Mouse (Mus musculus) lung, postnatal 0 days (tissue): ENCODE measurements at regions not wholly inside any gene's neighbourhood (a gene's known extent, or its start where the extent isn't known, plus 50 kb on each side); places are given as distances from the start of the nearest gene placed in this dataset.
A peak's percentile ranks its signal among the peaks of the same experiment; 100 is the strongest.

Experiments
- ATAC-seq: fragments of 200-750 bp; cut with Nextera tagmentation; 2 replicates; pipeline ENCODE4 v1.8.0; 2017; ENCODE audit warnings: moderate library complexity
- DNase-seq: peaks from one replicate; pipeline ENCODE4 v3.0.0-alpha.2; 2016; ENCODE audit warnings: low spot score
- H3K27ac ChIP-seq: fragments of 300-500 bp; sonication (generic); 2 replicates; pipeline ENCODE4 v1.5.1; 2014; ENCODE audit warnings: antibody characterized with exemption, mild to moderate bottlenecking, low read length, mixed read lengths
- H3K27me3 ChIP-seq: fragments of 300-500 bp; sonication (generic); replicated peaks from 2 replicates; pipeline ENCODE4 v1.6.1; 2014; ENCODE audit warnings: low read length, mixed read lengths; ENCODE audit not compliant: insufficient read depth
- H3K36me3 ChIP-seq: fragments of 300-500 bp; sonication (generic); 2 replicates; pipeline ENCODE4 v1.6.1; 2014; ENCODE audit warnings: low read length, mixed read lengths; ENCODE audit not compliant: insufficient read depth
- H3K4me1 ChIP-seq: fragments of 300-500 bp; sonication (generic); 2 replicates; pipeline ENCODE4 v1.6.1; 2014; ENCODE audit warnings: antibody characterized with exemption, low read depth, low read length, mixed read lengths; ENCODE audit not compliant: insufficient read depth
- H3K4me2 ChIP-seq: fragments of 300-500 bp; sonication (generic); replicated peaks from 2 replicates; pipeline ENCODE4 v1.6.1; 2014; ENCODE audit warnings: low read depth, mild to moderate bottlenecking, low read length, moderate library complexity, mixed read lengths
- H3K4me3 ChIP-seq: fragments of 300-500 bp; sonication (generic); 2 replicates; pipeline ENCODE4 v1.5.1; 2014; ENCODE audit warnings: low read depth, low read length
- H3K9ac ChIP-seq: fragments of 300-500 bp; sonication (generic); replicated peaks from 2 replicates; pipeline ENCODE4 v1.6.1; 2014; ENCODE audit warnings: low read depth, mild to moderate bottlenecking
- H3K9me3 ChIP-seq: fragments of 300-500 bp; sonication (generic); 2 replicates; pipeline ENCODE4 v1.6.1; 2016; ENCODE audit warnings: low read length, mixed read lengths
- CTCF ChIP-seq: IDR thresholded peaks from 2 replicates; pipeline ENCODE4 v1.5.1; 2016; ENCODE audit warnings: antibody characterized with exemption, mild to moderate bottlenecking
- EP300 ChIP-seq: IDR thresholded peaks from 2 replicates; pipeline ENCODE4 v1.6.1; 2016; ENCODE audit warnings: antibody characterized with exemption, mild to moderate bottlenecking, control low read depth
- WGBS: fragments of 180-500 bp; shearing (Covaris S2); extraction: QIAGEN DNeasy Blood & Tissue Kit; methylation state at CpG from one replicate; pipeline ENCODE4 v1.1.7; 2014; 5-methylcytosine and 5-hydroxymethylcytosine counted together

DNA sequence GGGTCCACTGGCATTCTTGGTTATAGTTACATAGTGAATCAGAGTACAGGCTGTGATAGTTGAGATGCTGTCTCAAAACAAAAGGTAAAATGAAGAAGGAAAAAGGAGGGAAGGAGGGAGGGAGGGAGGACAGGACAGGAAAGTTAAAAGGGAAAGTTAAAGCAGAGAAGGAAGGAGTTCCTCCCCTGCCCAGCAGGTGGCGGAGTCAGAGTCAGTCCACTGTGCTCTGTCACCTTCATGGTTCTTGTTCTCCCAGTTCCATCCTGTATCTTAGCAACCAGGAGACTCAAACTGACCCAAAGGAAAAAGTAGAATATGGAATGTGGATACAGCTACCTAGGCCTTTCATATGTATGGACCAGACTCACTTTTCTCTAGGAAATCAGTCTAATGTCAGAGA, 288.3 kb downstream of the Pdcd6ip start:
- Histone ChIP-seq H3K4me2 (no peak overlapping the region), H3K4me3 (no peak overlapping the region), H3K9ac (no peak overlapping the region), H3K4me1 (no peaks in the 10 kb centered on the region), H3K9me3 (no peaks in the 10 kb centered on the region), H3K27ac (no peak overlapping the region), H3K27me3 (no peaks in the 10 kb centered on the region), H3K36me3 (no peaks in the 10 kb centered on the region)
- ATAC-seq, result no peak
- peak; percentile 12 for DNase-seq
- 83% methylated on average over 1 of the region's 1 CpGs for WGBS
- TF ChIP-seq CTCF (peak; percentile 46; the same call in 1 of the 2 replicates), EP300 (no peak)

- no peak overlapping the region for H3K4me3 ChIP-seq
- no peak for TF ChIP-seq CTCF
- no peak for TF ChIP-seq EP300
- 84% methylated on average over 3 of the region's 3 CpGs for WGBS
- H3K36me3 ChIP-seq, result no peaks in the 10 kb centered on the region
- H3K27me3 ChIP-seq, result no peaks in the 10 kb centered on the region
- H3K9ac ChIP-seq, result no peak overlapping the region
- no peak for ATAC-seq
- no peak for DNase-seq
- no peaks in the 10 kb centered on the region for H3K9me3 ChIP-seq
- no peak overlapping the region for H3K4me2 ChIP-seq
- H3K4me1 ChIP-seq, result no peaks in the 10 kb centered on the region
- H3K27ac ChIP-seq, result no peak overlapping the region
Measured at GRCm38 (mm10) chr9:113417106-113417505, 291.0 kb downstream of the Pdcd6ip start.

DNA sequence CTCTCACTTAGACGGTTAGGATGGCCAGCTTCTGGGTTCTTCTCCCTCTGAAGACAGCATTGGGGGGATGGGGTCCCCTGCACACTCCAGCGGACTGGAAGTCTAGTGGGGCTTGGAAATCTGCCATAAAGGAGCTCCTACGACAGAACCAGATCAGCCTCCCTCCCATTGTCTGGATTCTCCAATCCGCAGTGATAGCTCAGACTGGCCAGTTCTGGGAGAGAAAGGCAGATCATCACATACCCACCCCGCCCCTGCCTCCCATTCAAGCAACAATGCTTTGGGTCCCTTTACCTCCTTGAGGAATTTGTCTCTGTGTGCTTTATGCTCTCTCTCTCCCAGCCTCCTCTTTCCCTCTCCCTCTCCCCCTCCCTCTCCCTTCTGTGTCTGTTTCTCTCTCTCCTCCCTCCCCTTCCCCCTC, 292.5 kb downstream of the Pdcd6ip start:
- no peak for TF ChIP-seq EP300
- no peak for TF ChIP-seq CTCF
- DNase-seq, result no peak
- H3K4me3 ChIP-seq, result no peak overlapping the region
- H3K27me3 ChIP-seq, result no peaks in the 10 kb centered on the region
- H3K9me3 ChIP-seq, result no peaks in the 10 kb centered on the region
- H3K4me1 ChIP-seq, result no peaks in the 10 kb centered on the region
- WGBS, result 36% methylated on average over 5 of the region's 5 CpGs
- ATAC-seq, result no peak
- H3K27ac ChIP-seq, result no peak overlapping the region
- no peak overlapping the region for H3K9ac ChIP-seq
- no peak overlapping the region for H3K4me2 ChIP-seq
- no peaks in the 10 kb centered on the region for H3K36me3 ChIP-seq

DNA sequence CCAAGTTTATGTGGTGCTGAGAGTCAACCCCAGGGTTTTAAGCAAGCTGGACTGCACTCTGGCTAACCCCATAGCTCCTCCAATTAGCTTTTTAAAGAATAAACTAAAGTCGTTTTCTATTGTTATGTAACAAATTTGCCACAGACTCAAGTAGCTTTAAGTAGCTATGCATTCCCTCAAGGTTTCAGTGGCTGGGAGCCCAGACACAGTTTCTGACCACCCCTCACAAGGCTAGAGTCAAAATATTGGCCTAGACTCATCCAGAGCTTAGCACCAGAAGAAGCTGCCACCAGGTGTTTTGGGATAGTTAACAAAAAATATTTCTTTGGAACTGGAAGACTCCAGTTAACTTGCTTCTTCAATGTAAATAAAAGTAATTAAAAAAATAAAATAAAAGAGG, 293.4 kb downstream of the Pdcd6ip start:
- Histone ChIP-seq H3K27me3 (no peaks in the 10 kb centered on the region), H3K4me1 (no peaks in the 10 kb centered on the region), H3K36me3 (no peaks in the 10 kb centered on the region), H3K4me3 (no peak overlapping the region), H3K9me3 (no peaks in the 10 kb centered on the region), H3K9ac (no peak overlapping the region), H3K27ac (no peak overlapping the region), H3K4me2 (no peak overlapping the region)
- 17% methylated on average over 1 of the region's 1 CpGs for WGBS
- DNase-seq, result no peak
- TF ChIP-seq CTCF (no peak), EP300 (no peak)
- no peak for ATAC-seq

- H3K4me3 ChIP-seq, result no peak overlapping the region
- TF ChIP-seq EP300, result no peak
- TF ChIP-seq CTCF, result no peak
- no peaks in the 10 kb centered on the region for H3K36me3 ChIP-seq
- no peaks in the 10 kb centered on the region for H3K27me3 ChIP-seq
- no peaks in the 10 kb centered on the region for H3K9me3 ChIP-seq
- 45% methylated on average over 3 of the region's 3 CpGs for WGBS
- no peaks in the 10 kb centered on the region for H3K4me1 ChIP-seq
- H3K9ac ChIP-seq, result no peak overlapping the region
- no peak overlapping the region for H3K4me2 ChIP-seq
- ATAC-seq (no peak), DNase-seq (peak; percentile 7)
- H3K27ac ChIP-seq, result no peak overlapping the region
Measured at GRCm38 (mm10) chr9:113413851-113414250, 294.2 kb downstream of the Pdcd6ip start.

DNA sequence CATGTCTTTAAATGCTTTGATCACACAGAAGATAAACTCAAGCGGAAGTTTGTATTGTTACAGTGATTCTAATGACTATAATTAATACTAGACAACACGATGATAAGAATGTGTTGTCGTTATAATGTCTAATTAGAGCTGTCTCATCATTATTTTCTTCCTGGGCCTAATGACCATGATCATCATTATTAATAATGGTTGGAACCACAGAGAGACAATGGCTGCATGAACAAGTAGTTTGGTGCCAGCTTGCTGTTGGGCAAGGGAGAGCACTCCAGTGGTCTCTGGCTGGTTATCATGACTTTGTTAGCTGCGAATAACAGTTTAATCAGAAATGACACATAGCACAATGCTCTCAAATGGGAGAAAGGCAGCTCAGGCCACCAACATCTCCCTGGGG, 296.4 kb downstream of the Pdcd6ip start:
- no peaks in the 10 kb centered on the region for H3K9me3 ChIP-seq
- no peak for DNase-seq
- H3K36me3 ChIP-seq, result no peaks in the 10 kb centered on the region
- no peak overlapping the region for H3K9ac ChIP-seq
- no peak overlapping the region for H3K27ac ChIP-seq
- no peak overlapping the region for H3K4me3 ChIP-seq
- no peaks in the 10 kb centered on the region for H3K27me3 ChIP-seq
- WGBS, result 64% methylated on average over 4 of the region's 4 CpGs
- ATAC-seq, result no peak
- TF ChIP-seq CTCF (no peak), EP300 (no peak)
- no peaks in the 10 kb centered on the region for H3K4me1 ChIP-seq
- H3K4me2 ChIP-seq, result no peak overlapping the region

- DNase-seq (no peak), ATAC-seq (no peak)
- no peak overlapping the region for H3K9ac ChIP-seq
- H3K4me1 ChIP-seq, result no peaks in the 10 kb centered on the region
- H3K9me3 ChIP-seq, result no peaks in the 10 kb centered on the region
- H3K36me3 ChIP-seq, result no peaks in the 10 kb centered on the region
- no peak overlapping the region for H3K4me2 ChIP-seq
- WGBS, result 76% methylated on average over 4 of the region's 4 CpGs
- no peak overlapping the region for H3K4me3 ChIP-seq
- H3K27me3 ChIP-seq, result no peaks in the 10 kb centered on the region
- TF ChIP-seq EP300 (no peak), CTCF (no peak)
- no peak overlapping the region for H3K27ac ChIP-seq
Measured at GRCm38 (mm10) chr9:113408521-113408920, 299.5 kb downstream of the Pdcd6ip start.
